Mouse (Mus musculus) ovary, postnatal 14 days (tissue): ENCODE data around the gene Gm8005.
"Not testable (repeated sequence)": the region's sequence is repeated elsewhere in the genome, so short reads cannot be mapped to it uniquely, and the experiment has no call there.

Source experiments
- DNase-seq: peaks from one replicate; pipeline ENCODE4 v3.0.0; 2022; ENCODE audit warnings: low spot score

Gene Gm8005

DNA sequence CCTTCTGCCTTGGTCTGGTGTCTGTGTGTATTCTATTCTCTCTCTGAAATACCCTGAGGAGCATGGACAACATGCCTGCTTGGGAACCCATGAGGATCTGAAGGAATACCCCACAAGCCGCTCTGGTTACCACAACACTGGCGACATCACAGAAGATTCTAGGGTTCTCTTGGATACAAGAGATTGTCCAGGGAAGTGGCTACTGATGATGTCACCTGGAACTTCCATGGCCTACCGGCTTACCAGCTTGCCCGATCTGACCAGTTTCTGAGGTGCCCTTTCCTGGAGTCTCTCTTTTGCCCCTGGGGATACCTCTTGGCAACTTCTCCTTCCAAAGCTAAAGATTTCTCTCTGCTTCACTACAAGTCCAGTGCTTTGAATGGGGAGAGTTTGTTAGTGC, at the start of gene Gm8005:
Gene Gm8005 (minus strand): TSS at position 101 of the 400 bp plus-strand sequence.
- DNase-seq = not testable (repeated sequence)

DNA sequence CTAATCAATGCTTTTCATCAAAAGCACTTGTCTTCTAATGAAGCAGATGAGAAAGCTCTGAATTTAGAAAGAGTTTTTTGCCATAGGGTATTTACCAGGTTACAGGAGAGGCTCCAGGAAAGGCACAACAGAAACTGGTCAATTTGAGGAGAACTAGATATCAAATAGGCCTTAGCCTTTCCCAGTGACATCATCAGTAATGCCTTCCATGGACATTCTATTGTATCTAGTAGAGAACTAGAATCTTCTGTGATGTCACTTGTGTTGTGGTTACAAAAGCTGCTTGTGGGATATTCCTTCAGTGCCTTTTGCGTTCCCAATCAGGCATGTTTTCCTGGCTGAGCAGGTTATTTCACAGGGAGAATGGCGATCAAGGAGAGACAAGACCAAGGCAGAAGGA, 24.1 kb upstream of the Gm8005 start, which contains the start of gene Gm8011:
Gene Gm8011 (plus strand): TSS at position 301 of the 400 bp plus-strand sequence.
- DNase-seq = not testable (repeated sequence)
